Mouse (Mus musculus): ENCODE data around the gene Rex1bd.
A peak's percentile ranks its signal among the peaks of the same experiment; 100 is the strongest.

Gene Rex1bd

GRCm38 (mm10) chr8:70506328-70507026 is at the start of gene Rex1bd:
TSS of gene Rex1bd (minus strand) at chr8:70506752.
- DNase-seq (ENCODE audit: low read depth, low spot score): peak; percentile 98

GRCm38 (mm10) chr8:70555079-70555747 is 48.7 kb upstream of the Rex1bd start:
- DNase-seq (ENCODE audit: low read depth, low spot score): no peak

GRCm38 (mm10) chr8:70553740-70554139 is 47.2 kb upstream of the Rex1bd start:
- DNase-seq (ENCODE audit: low read depth, low spot score): peak; percentile 74

GRCm38 (mm10) chr8:70552836-70553235 is 46.3 kb upstream of the Rex1bd start:
- peak; percentile 49 for DNase-seq (ENCODE audit: low read depth, low spot score)

DNA sequence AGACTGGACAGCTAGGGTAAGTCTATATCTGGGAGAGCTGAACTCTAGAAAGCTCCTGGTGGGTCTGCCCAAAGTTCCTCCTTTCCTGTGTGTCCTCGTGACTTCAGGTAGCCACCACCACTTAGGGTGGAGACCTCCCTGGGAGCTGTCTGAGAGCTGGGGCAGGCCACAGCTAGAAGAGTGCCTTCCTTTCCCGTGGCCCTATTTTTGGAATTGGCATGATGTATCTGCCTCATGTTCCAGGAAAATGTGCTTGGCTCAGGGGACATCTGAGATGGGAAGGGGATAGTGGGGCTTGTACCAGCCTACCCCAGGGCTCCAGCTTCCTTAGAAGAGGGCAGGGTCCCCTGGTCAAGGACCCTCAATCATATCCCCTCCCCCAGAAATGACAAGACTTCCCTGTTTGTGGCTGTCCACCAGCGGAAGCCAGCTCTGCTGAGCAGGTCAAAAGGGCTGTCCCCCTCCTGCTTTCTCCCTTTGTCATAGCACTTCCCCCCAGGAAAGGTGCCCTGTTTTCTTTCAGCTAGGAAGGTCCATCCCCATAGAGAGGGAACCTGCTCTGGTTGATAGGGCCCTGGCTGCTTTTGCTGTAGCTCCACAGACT is 45.1 kb upstream of the Rex1bd start:
- DNase-seq (ENCODE audit: low read depth, low spot score): no peak

GRCm38 (mm10) chr8:70549412-70550184 is 43.0 kb upstream of the Rex1bd start:
- no peak for DNase-seq (ENCODE audit: low read depth, low spot score)

GRCm38 (mm10) chr8:70547762-70548161 is 41.2 kb upstream of the Rex1bd start:
- no peak for DNase-seq (ENCODE audit: low read depth, low spot score)

DNA sequence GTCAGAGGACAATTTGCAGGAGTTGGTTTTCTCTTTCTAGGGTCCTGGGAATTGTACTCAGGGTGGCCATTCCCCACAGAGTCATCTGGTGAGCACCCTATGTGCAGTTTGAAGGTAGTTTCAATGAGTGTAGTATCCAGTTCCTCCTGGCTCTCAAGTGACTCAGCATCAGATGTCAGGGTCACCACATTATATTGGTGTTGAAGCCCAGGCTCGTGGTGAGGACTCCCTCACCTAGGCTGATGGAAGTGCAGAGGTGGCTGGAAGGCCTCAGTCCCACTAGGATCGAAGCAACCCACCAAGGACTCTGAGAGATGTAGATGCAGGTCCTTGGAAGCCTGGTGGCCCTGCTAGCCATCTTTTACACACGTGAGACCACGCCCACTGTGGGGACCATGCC is 39.9 kb upstream of the Rex1bd start:
- no peak for DNase-seq (ENCODE audit: low read depth, low spot score)

DNA sequence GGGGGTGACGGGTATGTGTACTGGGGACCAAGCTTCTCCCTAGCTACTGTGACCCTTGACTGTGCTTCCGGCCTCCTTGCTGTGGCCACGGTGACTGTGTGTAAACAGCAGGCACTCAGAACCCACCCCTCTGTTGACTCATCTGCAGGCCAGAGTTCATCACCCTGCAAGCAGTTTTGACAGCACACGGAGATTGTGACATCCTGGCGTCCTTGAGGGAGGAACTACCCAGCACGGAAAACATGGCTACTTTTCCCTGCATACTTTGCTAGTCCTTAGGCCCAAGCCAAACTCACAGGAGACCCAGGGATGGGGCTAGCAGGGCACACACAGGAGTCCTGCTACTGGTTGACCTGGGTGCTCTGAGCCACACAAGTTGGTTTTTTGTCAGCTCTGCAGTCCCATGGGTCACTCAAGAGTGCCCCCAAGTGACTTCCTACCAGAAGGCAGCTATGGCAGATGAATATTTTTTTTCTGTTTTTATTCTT is 37.7 kb upstream of the Rex1bd start:
- peak; percentile 79 for DNase-seq (ENCODE audit: low read depth, low spot score)

GRCm38 (mm10) chr8:70541081-70541480 is 34.5 kb upstream of the Rex1bd start:
- no peak for DNase-seq (ENCODE audit: low read depth, low spot score)

DNA sequence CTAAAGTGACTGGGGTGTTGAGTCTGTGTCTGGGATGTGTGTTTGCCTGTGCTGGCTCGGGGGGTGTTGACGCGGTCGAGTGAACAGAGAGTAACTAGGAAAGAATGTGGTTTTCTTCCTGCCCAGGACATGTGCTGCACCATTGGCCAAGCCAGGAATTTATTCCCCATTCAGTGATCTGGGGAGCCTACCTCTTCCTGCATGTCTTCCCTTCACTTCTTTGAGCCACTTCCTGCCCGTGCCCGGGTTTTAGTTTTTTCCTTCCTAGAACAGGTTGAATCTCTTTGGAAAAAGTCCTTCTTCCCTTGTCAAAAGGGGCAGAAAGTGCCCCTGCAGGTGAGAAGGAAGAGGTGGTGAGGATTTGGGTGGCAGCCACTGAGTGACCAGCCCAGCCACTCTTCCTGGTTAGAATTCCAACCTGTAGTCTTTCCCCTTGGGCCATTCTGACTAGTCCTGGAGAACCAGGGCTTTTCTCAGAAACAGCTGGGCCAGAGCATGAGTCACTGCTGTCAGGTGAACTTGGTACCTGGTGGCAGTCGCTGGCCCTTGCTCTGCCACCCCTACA is 34.0 kb upstream of the Rex1bd start:
- DNase-seq (ENCODE audit: low read depth, low spot score): peak; percentile 82

DNA sequence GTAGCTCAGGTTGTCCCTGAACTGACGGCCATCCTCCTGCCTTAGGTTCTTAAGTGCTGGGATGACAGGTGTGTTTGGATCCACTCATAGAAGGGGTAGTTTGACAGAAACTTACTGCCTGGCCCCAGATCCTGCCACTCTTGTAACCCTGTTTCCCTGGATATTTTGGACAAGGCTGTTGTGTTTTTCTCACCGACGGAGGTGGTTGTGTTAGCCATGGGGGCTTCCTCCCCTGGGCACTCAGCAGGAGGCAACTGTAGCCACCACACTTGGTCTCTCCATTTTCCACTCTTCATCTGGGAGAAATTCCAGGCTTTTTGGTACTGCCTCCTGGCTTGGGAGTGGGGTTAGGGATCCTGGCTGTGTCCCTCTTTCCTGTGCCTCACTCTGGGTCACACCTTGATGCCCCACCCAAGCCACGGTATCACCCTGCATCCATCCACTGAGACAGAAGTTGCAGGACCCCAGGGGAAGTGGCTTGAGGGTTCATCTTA is 33.5 kb upstream of the Rex1bd start:
- DNase-seq (ENCODE audit: low read depth, low spot score): no peak

DNA sequence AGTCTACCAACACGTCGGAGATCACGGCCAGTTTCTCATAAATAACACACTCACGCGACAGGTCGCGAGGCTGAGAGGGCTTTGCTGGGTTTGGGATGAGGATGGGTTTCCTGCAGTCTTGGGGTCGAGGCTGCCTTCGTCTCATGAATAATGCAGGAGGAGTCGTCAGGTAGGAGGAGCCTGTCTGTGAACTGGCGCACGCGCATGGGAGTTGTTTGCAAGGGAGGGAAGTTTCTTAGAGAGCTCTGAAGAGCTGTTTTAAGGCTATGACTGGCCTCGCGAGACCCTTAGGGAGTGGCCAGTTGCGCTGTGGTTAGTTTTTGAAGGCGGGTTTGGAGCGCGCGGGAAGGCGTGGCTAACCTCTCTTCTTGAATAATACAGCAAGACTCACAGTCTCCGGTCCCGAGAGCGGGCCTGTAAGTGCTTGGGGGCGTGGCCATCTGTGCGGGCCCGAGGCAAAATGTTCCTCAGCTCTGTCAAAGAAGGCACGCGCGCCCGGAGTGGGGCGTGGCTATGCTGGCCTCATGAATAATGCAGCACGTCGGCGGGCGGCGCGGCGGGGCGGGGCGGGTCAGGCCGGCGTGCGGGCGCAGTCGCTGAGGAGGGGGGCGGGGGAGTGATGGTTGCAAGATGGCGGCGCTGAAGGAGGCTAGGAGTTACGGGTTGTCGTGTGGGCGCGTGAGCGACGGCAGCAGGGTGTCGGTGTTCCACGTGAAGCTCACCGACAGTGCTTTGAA is 32.7 kb upstream of the Rex1bd start, which contains the start of gene Ell:
TSS of gene Ell (plus strand) at position 381 of the 737 bp plus-strand sequence.
- DNase-seq (ENCODE audit: low read depth, low spot score): peak; percentile 100

DNA sequence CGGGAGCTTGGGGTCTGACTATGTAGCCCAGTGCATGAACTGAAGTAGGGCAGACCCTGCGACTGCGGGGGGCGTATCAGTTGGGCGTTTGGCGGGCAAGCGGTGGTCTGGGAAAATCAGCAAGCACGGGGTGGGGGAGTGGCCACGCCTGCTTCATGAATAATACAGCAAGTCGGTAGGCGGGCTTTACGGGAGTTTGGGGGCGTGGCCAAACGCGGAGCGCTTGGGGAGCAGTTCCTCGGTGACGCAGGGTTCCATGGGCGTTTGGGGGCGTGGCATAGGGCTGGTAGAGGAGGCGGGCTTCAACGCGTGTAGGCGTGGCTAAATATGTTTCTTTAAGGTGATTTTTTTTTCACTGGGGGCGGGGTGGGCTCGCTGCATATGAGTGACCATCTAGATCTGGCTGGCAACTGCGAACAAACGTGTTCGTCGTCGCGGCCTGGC is 32.1 kb upstream of the Rex1bd start:
- DNase-seq (ENCODE audit: low read depth, low spot score): peak; percentile 100

DNA sequence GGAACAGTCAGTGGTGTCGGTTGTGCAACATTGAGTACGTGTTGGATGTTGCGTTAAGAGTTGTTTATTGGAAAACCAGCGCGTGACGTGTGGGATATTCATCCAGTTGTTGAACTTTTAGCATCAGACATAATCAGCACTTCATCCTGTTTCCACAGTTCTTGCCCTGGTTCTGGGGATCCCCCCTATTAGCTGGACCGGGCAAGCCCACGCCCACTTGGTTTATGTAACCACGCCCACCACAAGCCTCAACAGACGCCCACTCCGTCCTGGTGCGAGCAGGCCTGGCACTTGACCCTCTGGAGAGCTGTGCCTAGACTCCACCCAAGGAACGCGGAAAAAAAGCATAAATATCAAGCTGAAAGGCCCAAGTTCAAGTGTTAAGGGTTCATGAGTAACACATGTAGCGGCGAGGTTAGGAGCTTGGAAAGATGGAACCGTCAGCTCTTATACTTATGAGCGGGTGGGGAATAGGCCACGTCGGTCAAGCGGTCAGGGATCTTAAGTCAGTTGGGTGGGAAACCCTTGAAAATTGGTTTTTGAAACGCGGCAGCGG is 31.6 kb upstream of the Rex1bd start:
- DNase-seq (ENCODE audit: low read depth, low spot score): peak; percentile 84

DNA sequence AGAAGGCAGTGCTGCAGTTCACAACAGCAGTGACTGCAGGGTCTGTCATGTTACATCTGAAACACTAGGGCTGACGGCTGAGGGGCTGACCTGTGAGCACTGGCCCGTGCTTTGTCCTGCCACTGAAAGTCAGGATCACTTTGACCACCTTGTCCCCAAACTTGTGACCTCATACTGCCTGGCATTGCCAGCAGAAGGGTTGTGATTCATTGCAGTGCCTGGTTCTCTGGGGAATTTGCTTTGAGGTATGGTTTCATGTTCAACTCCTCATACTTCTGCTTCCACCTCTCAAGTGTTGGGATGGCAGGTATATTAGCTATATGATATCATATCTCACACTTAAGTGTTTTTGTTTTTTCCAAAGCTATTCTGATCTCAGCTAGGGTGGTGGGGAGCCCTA is 29.1 kb upstream of the Rex1bd start:
- DNase-seq (ENCODE audit: low read depth, low spot score): peak; percentile 64

- no peak for DNase-seq (ENCODE audit: low read depth, low spot score)
These were observed 28.7 kb upstream of the Rex1bd start for GRCm38 (mm10) chr8:70535221-70535620.

- no peak for DNase-seq (ENCODE audit: low read depth, low spot score)
These were observed 27.7 kb upstream of the Rex1bd start for GRCm38 (mm10) chr8:70534281-70534680.

DNA sequence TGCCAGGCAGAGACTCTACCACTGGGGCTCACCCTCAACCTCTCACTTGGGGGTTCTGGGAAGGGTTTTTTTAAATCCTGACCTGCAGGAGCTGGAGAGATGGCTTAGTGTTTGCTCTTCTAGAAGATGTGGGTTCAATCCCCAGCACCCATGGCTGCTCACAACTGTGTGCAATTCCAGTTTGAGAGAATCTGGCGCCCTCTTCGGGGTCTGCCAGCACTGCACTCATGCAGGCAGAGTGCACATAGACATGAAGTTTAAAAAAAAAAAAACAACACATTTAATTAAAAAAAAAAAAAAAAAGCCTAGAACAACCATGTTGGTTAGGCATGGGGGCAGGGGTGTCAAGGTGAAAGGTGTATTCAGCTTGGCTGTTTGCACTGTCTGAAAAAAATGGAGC is 23.8 kb upstream of the Rex1bd start:
- DNase-seq (ENCODE audit: low read depth, low spot score): peak; percentile 55

- DNase-seq (ENCODE audit: low read depth, low spot score): peak; percentile 76
These were observed 23.2 kb upstream of the Rex1bd start for GRCm38 (mm10) chr8:70529741-70530161.
